In genomic region chr7:110164103-110164681, GRCm38 (mm10) we compare ENCODE assay signal across 8 mouse cellular contexts. TPM values are rescaled to one million over a fixed set of nuclear protein-coding genes. Genes with fewer than 3 reads are reported as not detected.
DNase-seq lines count a peak whose midpoint lies in the region; ATAC-seq lines count a peak whose summit lies in the region.

No protein-coding gene starts in this region.

- H3K9ac ChIP-seq in hindbrain, embryonic 15.5 days = peak overlapping the region; percentile 58

- DNase-seq in T-cell, adult 2 months (ENCODE audit: low spot score) = peak; percentile 74
- DNase-seq in cerebellum, postnatal 36 days = peak; percentile 62
- peak; percentile 61 to 72 for DNase-seq in frontal cortex, postnatal 36 days (ENCODE audit: low spot score in 2 of 2)
- DNase-seq in left cerebral cortex, adult 11 months (ENCODE audit: low spot score) = peak; percentile 44
- DNase-seq in lung, postnatal 4 days = peak; percentile 91 to 92
- peak; percentile 64 for DNase-seq in retina, postnatal 7 days (ENCODE audit: low read depth, low spot score)
- peak; percentile 73 for DNase-seq in urinary bladder, adult 2 months (ENCODE audit: low spot score)

- H3K9me3 ChIP-seq in hindbrain, embryonic 15.5 days = no peaks in the 10 kb centered on the region

- H3K27me3 ChIP-seq in hindbrain, embryonic 15.5 days = no peaks in the 10 kb centered on the region

- peak; percentile 85 for ATAC-seq in hindbrain, embryonic 15.5 days (ENCODE audit: low FRiP score, low read depth)

- H3K36me3 ChIP-seq in hindbrain, embryonic 15.5 days = no peaks in the 10 kb centered on the region

- H3K4me1 ChIP-seq in hindbrain, embryonic 15.5 days (replicated peaks) = no peaks in the 10 kb centered on the region

- under 1% methylated on average over 24 of the region's 24 CpGs for WGBS in hindbrain, embryonic 15.5 days

- peak overlapping the region; percentile 54 for H3K4me3 ChIP-seq in hindbrain, embryonic 15.5 days

- peak overlapping the region; percentile 86 for H3K27ac ChIP-seq in hindbrain, embryonic 15.5 days (replicated peaks)

- H3K4me2 ChIP-seq in hindbrain, embryonic 15.5 days = peak overlapping the region; percentile 81

RNA-seq across cellular contexts. Expression of gene Wee1, which starts 42.3 kb away (rescaled TPM):
- 7.3 and 7.9 TPM in 2 replicates for polyA plus RNA-seq in hindbrain, embryonic 15.5 days (2015; fragmentation: Nextera tagmentation; extraction: Ambion mirVana)
- polyA plus RNA-seq in urinary bladder, adult 2 months (2012; rRNA removed) = 13.5 and 13.6 TPM in 2 replicates

RNA-seq across cellular contexts. Expression of gene Swap70, which starts 57.3 kb away (rescaled TPM):
- 10.1 and 11.1 TPM in 2 replicates for polyA plus RNA-seq in hindbrain, embryonic 15.5 days (2015; fragmentation: Nextera tagmentation; extraction: Ambion mirVana)
- 15.2 and 18.3 TPM in 2 replicates for polyA plus RNA-seq in urinary bladder, adult 2 months (2012; rRNA removed)

Comparison
In these comparisons a context has a peak if more than half of its experiments do, and no peak if none do; other contexts are left out.
1. Peak in every context shown above with its lines: DNase-seq, ATAC-seq, H3K4me3 ChIP-seq and H3K27ac ChIP-seq.